ENCODE assay signal across 12 mouse cellular contexts in the genomic region with DNA sequence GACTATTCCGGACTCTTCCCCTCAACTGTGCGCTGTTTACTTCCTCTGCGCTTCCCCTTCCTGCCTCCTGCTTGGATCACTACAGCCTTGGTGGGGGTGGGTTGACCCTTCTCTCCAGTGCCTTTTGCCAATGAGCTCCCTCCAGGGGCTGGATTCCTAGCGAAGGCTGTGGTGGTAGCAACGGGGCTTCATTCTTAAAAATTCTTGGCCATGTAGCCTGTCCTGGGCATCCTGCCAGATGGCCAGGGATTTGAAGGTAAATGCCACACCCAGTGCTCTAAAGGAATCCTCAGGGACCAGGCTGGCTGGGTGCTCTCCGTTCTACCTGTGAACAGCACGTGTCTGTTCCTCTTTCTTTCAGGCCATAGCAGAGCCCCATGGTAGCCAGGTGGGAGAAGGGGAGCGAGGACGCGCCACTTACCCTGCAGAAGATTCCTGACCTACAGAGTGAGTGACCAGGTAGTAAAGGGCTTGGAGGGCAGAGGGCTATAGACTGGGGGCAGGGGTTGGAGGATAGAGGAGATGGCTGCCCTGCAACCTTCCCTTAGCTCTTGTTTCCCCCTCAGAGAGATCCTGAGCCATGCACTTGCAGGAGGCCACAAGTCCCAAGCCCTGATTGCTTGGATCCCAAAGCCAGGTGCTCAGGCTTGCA. TPM values are rescaled to one million over a fixed set of nuclear protein-coding genes. Genes with fewer than 3 reads are reported as not detected.
DNase-seq lines count a peak whose midpoint lies in the region; ATAC-seq and TF ChIP-seq lines count a peak whose summit lies in the region.
"Had no signal": no experiment of that assay in that cellular context is flagged by ENCODE, and none has a peak within 500 bp of the region (broad histone marks: within the 10 kb centered on the region; RNA-seq: fewer than 3 reads in every experiment).

No protein-coding gene starts in this region.

- TF ChIP-seq EP300 in CH12.LX (IDR thresholded peaks at IDR 0.05; ENCODE audit: low read length), result no peak
- no peak for TF ChIP-seq EP300 in heart, postnatal 0 days (IDR thresholded peaks at IDR 0.05; ENCODE audit: low read depth)

- dilution Hi-C loops in CH12.LX (cut with MboI; ENCODE audit: extremely low pct_ligation_motif_present, extremely low pct_unique_long_range_greater_than_20kb, low sequenced_read_pairs), result no loop called here

- no peaks in the 10 kb centered on the region for H3K79me2 ChIP-seq in CH12.LX (replicated peaks; ENCODE audit: control insufficient read depth, extremely low read depth, insufficient read depth, poor library complexity, severe bottlenecking)

- peaks cover 2 to 22% of the 10 kb centered on the region in 2 experiments; a peak in 3 of 4 replicates for H3K4me1 ChIP-seq in CH12.LX (ENCODE audit: control insufficient read depth in 1 of 2, insufficient read depth in 2 of 2)
- H3K4me1 ChIP-seq in heart, postnatal 0 days (ENCODE audit: control insufficient read depth, insufficient read depth), result peaks cover 13% of the 10 kb centered on the region; the same call in 1 of the 2 replicates
- H3K4me1 ChIP-seq in limb, embryonic 10.5 days, result 0 out of 2 replicates have a peak, but pooled peaks cover 11% of the 10 kb centered on the region
- H3K4me1 ChIP-seq in thymus, adult 2 months (replicated peaks; ENCODE audit: control insufficient read depth, insufficient read depth, low read length), result no peaks in the 10 kb centered on the region
- H3K4me1 ChIP-seq: neural tube, embryonic 13.5 days had no signal

- no peak overlapping the region for H3K4me3 ChIP-seq in CH12.LX (replicated peaks in 1 of 3; ENCODE audit: low read depth in 2 of 3, low read length in 2 of 3, poor library complexity in 1 of 3)
- no peak overlapping the region for H3K4me3 ChIP-seq in heart, postnatal 0 days (ENCODE audit: low read depth, low read length)
- H3K4me3 ChIP-seq in limb, embryonic 10.5 days, result no peak overlapping the region
- H3K4me3 ChIP-seq in thymus, adult 2 months (ENCODE audit: control insufficient read depth, insufficient read depth, low read length), result no peak overlapping the region
- H3K4me3 ChIP-seq: neural tube, embryonic 13.5 days had no signal

- DNase-seq in adrenal gland, postnatal 10 days, result peak; percentile 26
- no peak for DNase-seq in adrenal gland, postnatal 4 days (ENCODE audit: low spot score in 2 of 2)
- DNase-seq in CH12.LX (ENCODE audit: extremely low read depth), result no peak
- DNase-seq in heart, postnatal 0 days (ENCODE audit: low spot score), result no peak
- DNase-seq in limb, embryonic 10.5 days (ENCODE audit: low spot score), result no peak
- DNase-seq in thymus, adult 2 months, result no peak
- no peak for DNase-seq in embryo, embryonic 11 days
- DNase-seq in right cerebral cortex, postnatal 4 days, result no peak
- DNase-seq: cerebellum, adult 18-20 months; forebrain, postnatal 0 days had no signal

- H3K9me3 ChIP-seq in CH12.LX (replicated peaks; ENCODE audit: low read length), result peaks cover 3% of the 10 kb centered on the region
- no peaks in the 10 kb centered on the region for H3K9me3 ChIP-seq in heart, postnatal 0 days (replicated peaks; ENCODE audit: control insufficient read depth, low read length)
- H3K9me3 ChIP-seq in limb, embryonic 10.5 days (replicated peaks), result no peaks in the 10 kb centered on the region
- H3K9me3 ChIP-seq: neural tube, embryonic 13.5 days had no signal

- no peak for TF ChIP-seq RAD21 in CH12.LX (IDR thresholded peaks at IDR 0.05; ENCODE audit: low read depth, low read length)

- no peak overlapping the region for H3K27ac ChIP-seq in CH12.LX (ENCODE audit: insufficient read depth, low read depth)
- peak overlapping the region; percentile 48; the same call in 1 of the 2 replicates for H3K27ac ChIP-seq in heart, postnatal 0 days (ENCODE audit: low read depth)
- H3K27ac ChIP-seq in limb, embryonic 10.5 days, result peak overlapping the region; percentile 36; the same call in 1 of the 2 replicates
- H3K27ac ChIP-seq in thymus, adult 2 months (ENCODE audit: control insufficient read depth, insufficient read depth, low read length), result no peak overlapping the region; the same call in 1 of the 2 replicates
- H3K27ac ChIP-seq: macrophage; neural tube, embryonic 13.5 days had no signal

- H3K9ac ChIP-seq in CH12.LX (ENCODE audit: insufficient read depth, low read depth), result no peak overlapping the region
- no peak overlapping the region for H3K9ac ChIP-seq in heart, postnatal 0 days (replicated peaks; ENCODE audit: low read depth, low read length)
- H3K9ac ChIP-seq: forebrain, postnatal 0 days; neural tube, embryonic 13.5 days had no signal

- no peak overlapping the region for H3K4me2 ChIP-seq in CH12.LX (ENCODE audit: insufficient read depth, low read depth, poor library complexity, severe bottlenecking)
- H3K4me2 ChIP-seq in heart, postnatal 0 days (ENCODE audit: low read depth, low read length), result peak overlapping the region; percentile 38; the same call in 1 of the 2 replicates
- H3K4me2 ChIP-seq: neural tube, embryonic 13.5 days had no signal

- 54% methylated on average over 10 of the region's 10 CpGs for WGBS in heart, postnatal 0 days
- WGBS in limb, embryonic 10.5 days, result 76% methylated on average over 10 of the region's 10 CpGs
- WGBS in thymus, adult 2 months, result 85% methylated on average over 10 of the region's 10 CpGs

- H3K27me3 ChIP-seq in CH12.LX (replicated peaks), result no peaks in the 10 kb centered on the region
- no peaks in the 10 kb centered on the region for H3K27me3 ChIP-seq in heart, postnatal 0 days (ENCODE audit: control insufficient read depth, insufficient read depth, low read length)
- H3K27me3 ChIP-seq in limb, embryonic 10.5 days (ENCODE audit: low read depth, poor library complexity, severe bottlenecking), result no peaks in the 10 kb centered on the region
- H3K27me3 ChIP-seq in thymus, adult 2 months (ENCODE audit: control insufficient read depth, insufficient read depth, low read length), result no peaks in the 10 kb centered on the region
- H3K27me3 ChIP-seq: neural tube, embryonic 13.5 days had no signal

- no peaks in the 10 kb centered on the region for H3K36me3 ChIP-seq in CH12.LX (replicated peaks in 1 of 2; ENCODE audit: control insufficient read depth in 1 of 2, insufficient read depth in 1 of 2, low read length in 1 of 2)
- H3K36me3 ChIP-seq in heart, postnatal 0 days (replicated peaks; ENCODE audit: control insufficient read depth, insufficient read depth, low read length), result no peaks in the 10 kb centered on the region
- no peaks in the 10 kb centered on the region for H3K36me3 ChIP-seq in limb, embryonic 10.5 days
- no peaks in the 10 kb centered on the region for H3K36me3 ChIP-seq in thymus, adult 2 months (ENCODE audit: control insufficient read depth, insufficient read depth, low read length)
- H3K36me3 ChIP-seq: neural tube, embryonic 13.5 days had no signal

- in situ Hi-C loops in CH12.LX (cut with MboI; ENCODE audit: low pct_ligation_motif_present, low pct_unique_long_range_greater_than_20kb, low sequenced_read_pairs), result no loop called here

- no peak for TF ChIP-seq POLR2A in CH12.LX (IDR thresholded peaks at IDR 0.05; ENCODE audit: low read depth, low read length)
- TF ChIP-seq POLR2A in thymus, adult 2 months (IDR thresholded peaks at IDR 0.05; ENCODE audit: control insufficient read depth, extremely low read depth, insufficient read depth, low read length, poor library complexity), result no peak

- no peak for TF ChIP-seq CTCF in CH12.LX (conservative IDR thresholded peaks at IDR 0.05 in 1 of 2, IDR thresholded peaks at IDR 0.05 in 1 of 2; ENCODE audit: low read depth in 2 of 2, low read length in 2 of 2)
- TF ChIP-seq CTCF in heart, postnatal 0 days (IDR thresholded peaks at IDR 0.05; ENCODE audit: low read depth), result peak; percentile 3; the same call in 1 of the 2 replicates
- no peak for TF ChIP-seq CTCF in thymus, adult 2 months (IDR thresholded peaks at IDR 0.05; ENCODE audit: borderline replicate concordance, control insufficient read depth, extremely low read depth, insufficient read depth, low read length, poor library complexity)

- peak; percentile 74 for ATAC-seq in heart, postnatal 0 days (ENCODE audit: insufficient read depth, low read depth)
- ATAC-seq: forebrain, postnatal 0 days had no signal

TF ChIP-seq in CH12.LX, 34 proteins besides CTCF, POLR2A, EP300 and RAD21:
- peak; percentile 49 for TF ChIP-seq BHLHE40 (IDR thresholded peaks at IDR 0.05; ENCODE audit: low read depth, low read length)
- no peak for TF ChIP-seq MXI1 (IDR thresholded peaks at IDR 0.05; ENCODE audit: low read depth, low read length)
- no peak for TF ChIP-seq MYC (IDR thresholded peaks at IDR 0.05; ENCODE audit: low read depth, low read length)
- no peak for TF ChIP-seq USF2 (conservative IDR thresholded peaks at IDR 0.05; ENCODE audit: low read depth, low read length)

RNA-seq across cellular contexts. Expression of a gene that starts 34.2 kb away (rescaled TPM):
- 1 to 10 TPM; 1.1 to 1.9 TPM for total RNA-seq in adrenal gland, postnatal 10 days (2021)
- 1 to 10 TPM in 1 of 2 experiments, under 1 TPM in 1; 0.73 to 9.8 TPM for total RNA-seq in adrenal gland, postnatal 4 days (2021)
- total RNA-seq in CH12.LX (2012; rRNA removed) (0.46 and 1.1 TPM in 2 replicates), CH12.LX (2014; rRNA removed) (0.19 and 0.51 TPM in 2 replicates)
- polyA plus RNA-seq in CH12.LX (2012; ENCODE audit: insufficient read length, low read depth), result 0.11 and 0.37 TPM in 2 replicates
- 1.0 and 1.9 TPM in 2 replicates for total RNA-seq in heart, postnatal 0 days (2014; rRNA removed; ENCODE audit: low replicate concordance)
- 0.79 and 0.86 TPM in 2 replicates for polyA plus RNA-seq in heart, postnatal 0 days (2015; fragmentation: Nextera tagmentation; extraction: Ambion mirVana)
- polyA plus RNA-seq in limb, embryonic 10.5 days (2016; fragmentation: Nextera tagmentation; extraction: Ambion mirVana), result 0.49 and 0.69 TPM in 2 replicates
- 7.3 and 12.5 TPM in 2 replicates for polyA plus RNA-seq in thymus, adult 2 months (2012; rRNA removed)
- polyA plus RNA-seq: macrophage had no signal

Comparison
In these comparisons a context has a peak if more than half of its experiments do, and no peak if none do; other contexts are left out.
1. H3K27ac ChIP-seq: peak in heart, postnatal 0 days (single experiment) and limb, embryonic 10.5 days (single experiment); none in CH12.LX (single experiment) and thymus, adult 2 months (single experiment).